Mouse (Mus musculus) megakaryocyte, embryonic 14.5 days (primary cell): Measurements from ENCODE around the gene Orai1.

Source experiments
- FLI1 ChIP-seq: IDR thresholded peaks from 2 replicates; pipeline ENCODE4 v1.6.1; 2012; ENCODE audit warnings: low read length, inconsistent platforms, mixed read lengths
- GATA1 ChIP-seq: IDR thresholded peaks from 3 replicates; pipeline ENCODE4 v1.6.1; 2012; ENCODE audit warnings: mixed read lengths, low read length, inconsistent platforms, borderline replicate concordance

GRCm38 (mm10) chr5:122985276-122985675, 29.6 kb upstream of the Orai1 start:
- TF ChIP-seq GATA1 = no peak
- no peak for TF ChIP-seq FLI1
